Mouse (Mus musculus): ENCODE measurements around the gene Rfx8. TPM values are rescaled to one million over a fixed set of nuclear protein-coding genes. Genes with fewer than 3 reads are reported as not detected.
A peak's percentile ranks its signal among the peaks of the same experiment; 100 is the strongest.

Gene Rfx8
- total RNA-seq, 1 experiment from 2014 or later, result 0.65 TPM

GRCm38 (mm10) chr1:39708778-39709177 is 12.0 kb downstream of the Rfx8 start:
- peak in 1 of 2 experiments; percentile 39; a peak in 1 of 4 replicates for ATAC-seq (replicated peaks in 1 of 2; ENCODE audit: insufficient read depth in 1 of 2, low FRiP score in 2 of 2, low TSS enrichment in 1 of 2, low read depth in 1 of 2, poor library complexity in 2 of 2, severe bottlenecking in 2 of 2)

GRCm38 (mm10) chr1:39702216-39703046 is 18.4 kb downstream of the Rfx8 start:
- no peak for ATAC-seq (replicated peaks in 1 of 2; ENCODE audit: insufficient read depth in 1 of 2, low FRiP score in 2 of 2, low TSS enrichment in 1 of 2, low read depth in 1 of 2, poor library complexity in 2 of 2, severe bottlenecking in 2 of 2)

GRCm38 (mm10) chr1:39701274-39701602 is 19.6 kb downstream of the Rfx8 start:
- ATAC-seq (replicated peaks in 1 of 2; ENCODE audit: insufficient read depth in 1 of 2, low FRiP score in 2 of 2, low TSS enrichment in 1 of 2, low read depth in 1 of 2, poor library complexity in 2 of 2, severe bottlenecking in 2 of 2), result no peak

GRCm38 (mm10) chr1:39700599-39701273 is 20.1 kb downstream of the Rfx8 start:
- no peak for ATAC-seq (replicated peaks in 1 of 2; ENCODE audit: insufficient read depth in 1 of 2, low FRiP score in 2 of 2, low TSS enrichment in 1 of 2, low read depth in 1 of 2, poor library complexity in 2 of 2, severe bottlenecking in 2 of 2)

- ATAC-seq (replicated peaks in 1 of 2; ENCODE audit: insufficient read depth in 1 of 2, low FRiP score in 2 of 2, low TSS enrichment in 1 of 2, low read depth in 1 of 2, poor library complexity in 2 of 2, severe bottlenecking in 2 of 2), result 0 out of 4 replicates have a peak, but pooled peaks of 1 of the 2 experiments have one; percentile 22
Observed at GRCm38 (mm10) chr1:39698456-39698855, 22.3 kb downstream of the Rfx8 start.

GRCm38 (mm10) chr1:39695198-39695597 is 25.6 kb downstream of the Rfx8 start:
- ATAC-seq (replicated peaks in 1 of 2; ENCODE audit: insufficient read depth in 1 of 2, low FRiP score in 2 of 2, low TSS enrichment in 1 of 2, low read depth in 1 of 2, poor library complexity in 2 of 2, severe bottlenecking in 2 of 2), result no peak

- ATAC-seq (replicated peaks in 1 of 2; ENCODE audit: insufficient read depth in 1 of 2, low FRiP score in 2 of 2, low TSS enrichment in 1 of 2, low read depth in 1 of 2, poor library complexity in 2 of 2, severe bottlenecking in 2 of 2), result no peak
Observed at GRCm38 (mm10) chr1:39694756-39695155, 26.0 kb downstream of the Rfx8 start.

GRCm38 (mm10) chr1:39691974-39692373 is 28.8 kb downstream of the Rfx8 start:
- no peak for ATAC-seq (replicated peaks in 1 of 2; ENCODE audit: insufficient read depth in 1 of 2, low FRiP score in 2 of 2, low TSS enrichment in 1 of 2, low read depth in 1 of 2, poor library complexity in 2 of 2, severe bottlenecking in 2 of 2)

- no peak for ATAC-seq (replicated peaks in 1 of 2; ENCODE audit: insufficient read depth in 1 of 2, low FRiP score in 2 of 2, low TSS enrichment in 1 of 2, low read depth in 1 of 2, poor library complexity in 2 of 2, severe bottlenecking in 2 of 2)
Observed at GRCm38 (mm10) chr1:39691061-39691460, 29.7 kb downstream of the Rfx8 start.

- ATAC-seq (replicated peaks in 1 of 2; ENCODE audit: insufficient read depth in 1 of 2, low FRiP score in 2 of 2, low TSS enrichment in 1 of 2, low read depth in 1 of 2, poor library complexity in 2 of 2, severe bottlenecking in 2 of 2), result no peak
Observed at GRCm38 (mm10) chr1:39688573-39688972, 32.2 kb downstream of the Rfx8 start.

- ATAC-seq (replicated peaks in 1 of 2; ENCODE audit: insufficient read depth in 1 of 2, low FRiP score in 2 of 2, low TSS enrichment in 1 of 2, low read depth in 1 of 2, poor library complexity in 2 of 2, severe bottlenecking in 2 of 2), result no peak
Observed at GRCm38 (mm10) chr1:39687279-39687678, 33.5 kb downstream of the Rfx8 start.

- peak; percentile 68 to 73 for ATAC-seq (replicated peaks in 1 of 2; ENCODE audit: insufficient read depth in 1 of 2, low FRiP score in 2 of 2, low TSS enrichment in 1 of 2, low read depth in 1 of 2, poor library complexity in 2 of 2, severe bottlenecking in 2 of 2)
Observed at GRCm38 (mm10) chr1:39685841-39686240, 35.0 kb downstream of the Rfx8 start.

GRCm38 (mm10) chr1:39681638-39682037 is 39.2 kb downstream of the Rfx8 start:
- no peak for ATAC-seq (replicated peaks in 1 of 2; ENCODE audit: insufficient read depth in 1 of 2, low FRiP score in 2 of 2, low TSS enrichment in 1 of 2, low read depth in 1 of 2, poor library complexity in 2 of 2, severe bottlenecking in 2 of 2)

GRCm38 (mm10) chr1:39680546-39680945 is 40.3 kb downstream of the Rfx8 start:
- no peak for ATAC-seq (replicated peaks in 1 of 2; ENCODE audit: insufficient read depth in 1 of 2, low FRiP score in 2 of 2, low TSS enrichment in 1 of 2, low read depth in 1 of 2, poor library complexity in 2 of 2, severe bottlenecking in 2 of 2)

- no peak for ATAC-seq (replicated peaks in 1 of 2; ENCODE audit: insufficient read depth in 1 of 2, low FRiP score in 2 of 2, low TSS enrichment in 1 of 2, low read depth in 1 of 2, poor library complexity in 2 of 2, severe bottlenecking in 2 of 2)
Observed at GRCm38 (mm10) chr1:39678883-39679282, 41.9 kb downstream of the Rfx8 start.

- no peak for ATAC-seq (replicated peaks in 1 of 2; ENCODE audit: insufficient read depth in 1 of 2, low FRiP score in 2 of 2, low TSS enrichment in 1 of 2, low read depth in 1 of 2, poor library complexity in 2 of 2, severe bottlenecking in 2 of 2)
Observed at GRCm38 (mm10) chr1:39676221-39676876, 44.4 kb downstream of the Rfx8 start.

- ATAC-seq (replicated peaks in 1 of 2; ENCODE audit: insufficient read depth in 1 of 2, low FRiP score in 2 of 2, low TSS enrichment in 1 of 2, low read depth in 1 of 2, poor library complexity in 2 of 2, severe bottlenecking in 2 of 2), result no peak
Observed at GRCm38 (mm10) chr1:39672362-39673105, 48.3 kb downstream of the Rfx8 start.

Data from hematopoietic stem cell, adult 5-6 weeks (primary cell).